Mouse (Mus musculus) erythroblast, embryonic 14.5 days (primary cell): Measurements from ENCODE around the gene Gm20517. TPM values are rescaled to one million over a fixed set of nuclear protein-coding genes. Genes with fewer than 3 reads are reported as not detected.

ENCODE experiments used
- H3K27me3 ChIP-seq: 2 replicates; pipeline ENCODE4 v1.6.1; 2012; ENCODE audit warnings: inconsistent platforms; ENCODE audit not compliant: control insufficient read depth
- H3K36me3 ChIP-seq: 2 replicates; pipeline ENCODE4 v1.6.1; 2012; ENCODE audit warnings: mild to moderate bottlenecking, inconsistent platforms; ENCODE audit not compliant: control insufficient read depth
- H3K4me1 ChIP-seq: 2 replicates; pipeline ENCODE4 v1.6.1; 2012; ENCODE audit warnings: inconsistent platforms; ENCODE audit not compliant: control insufficient read depth
- H3K4me3 ChIP-seq: replicated peaks from 2 replicates; pipeline ENCODE3; 2012; ENCODE audit warnings: moderate library complexity, mild to moderate bottlenecking, inconsistent platforms
- H3K9me3 ChIP-seq: 2 replicates; pipeline ENCODE4 v1.6.1; 2012; ENCODE audit warnings: low read length, inconsistent platforms, mixed read lengths; ENCODE audit not compliant: control insufficient read depth
- GATA1 ChIP-seq: IDR thresholded peaks from 2 replicates; pipeline ENCODE4 v1.6.1; 2012; ENCODE audit warnings: low read length, inconsistent platforms, mixed read lengths
- TAL1 ChIP-seq: IDR thresholded peaks from 3 replicates; pipeline ENCODE4 v1.6.1; 2012; ENCODE audit warnings: low read length, inconsistent platforms, mixed read lengths
- polyA plus RNA-seq: library from polyadenylated mRNA; stranded (reverse); fragments of >175 nt; gene quantifications from 2 replicates; pipeline ENCODE4 v1.2.3, GENCODE M21; 2012

The Gm20517 gene
- polyA plus RNA-seq, 1 experiment = 0.65 TPM

GRCm38 (mm10) chr17:47721183-47721582 is 109.8 kb downstream of the Gm20517 start:
- Histone ChIP-seq H3K36me3 (no peaks in the 10 kb centered on the region), H3K9me3 (no peaks in the 10 kb centered on the region), H3K27me3 (0 out of 2 replicates have a peak, but pooled peaks cover 1% of the 10 kb centered on the region), H3K4me1 (no peaks in the 10 kb centered on the region), H3K4me3 (no peak overlapping the region)
- TF ChIP-seq GATA1 (no peak), TAL1 (no peak)

- H3K27me3 ChIP-seq = peaks cover 2% of the 10 kb centered on the region; the same call in 1 of the 2 replicates
These were observed 115.2 kb downstream of the Gm20517 start, which contains the start of gene Pgc for GRCm38 (mm10) chr17:47726566-47726965. Pgc (plus strand) TSS chr17:47726842.

GRCm38 (mm10) chr17:47730633-47731575 is 119.5 kb downstream of the Gm20517 start:
- no peaks in the 10 kb centered on the region for H3K4me1 ChIP-seq
- no peak overlapping the region for H3K4me3 ChIP-seq
- no peak for TF ChIP-seq GATA1
- TF ChIP-seq TAL1 = no peak
- peaks cover 2% of the 10 kb centered on the region; the same call in 1 of the 2 replicates for H3K27me3 ChIP-seq
- H3K36me3 ChIP-seq = no peaks in the 10 kb centered on the region
- no peaks in the 10 kb centered on the region for H3K9me3 ChIP-seq

More at GRCm38 (mm10) chr17:47726566-47726965, 115.2 kb downstream of the Gm20517 start, which contains the start of gene Pgc:
- Histone ChIP-seq H3K4me3 (no peak within 1 kb of the TSS), H3K9me3 (no peaks in the 10 kb centered on the region), H3K36me3 (no peaks in the 10 kb centered on the region), H3K4me1 (no peaks in the 10 kb centered on the region)
- no peak for TF ChIP-seq TAL1
- no peak for TF ChIP-seq GATA1

Other genes starting within 250 kb of the Gm20517 start
- 0.25 and 0.52 TPM in 2 replicates for gene Mrps10, start 242.7 kb upstream of the Gm20517 start, polyA plus RNA-seq
- gene Guca1b, start 226.2 kb upstream of the Gm20517 start, polyA plus RNA-seq = not detected in 2 replicates
- not detected in 2 replicates for gene Guca1a, start 211.0 kb upstream of the Gm20517 start, polyA plus RNA-seq
- gene AI661453, start 175.0 kb upstream of the Gm20517 start, polyA plus RNA-seq = not detected in 2 replicates
- gene 1700001C19Rik, start 174.2 kb upstream of the Gm20517 start, polyA plus RNA-seq = not detected in 2 replicates
- gene Taf8, start 109.3 kb upstream of the Gm20517 start, polyA plus RNA-seq = 2.9 and 4.3 TPM in 2 replicates
- 247 and 292 TPM in 2 replicates for gene Ccnd3, start 106.5 kb upstream of the Gm20517 start, polyA plus RNA-seq
- gene Bysl, start 97 bp upstream of the Gm20517 start, polyA plus RNA-seq = 2.8 and 3.4 TPM in 2 replicates
- 0.43 and 0.45 TPM in 2 replicates for gene Med20, start within 50 bp of the Gm20517 start, polyA plus RNA-seq
- 2.2 and 2.4 TPM in 2 replicates for gene Usp49, start 19.1 kb downstream of the Gm20517 start, polyA plus RNA-seq
- gene Tomm6, start 76.8 kb downstream of the Gm20517 start, polyA plus RNA-seq = 8.2 and 11.4 TPM in 2 replicates
- gene Frs3, start 77.4 kb downstream of the Gm20517 start, polyA plus RNA-seq = 0.05 and 0.08 TPM in 2 replicates
- 0.05 TPM in 1 of 2 replicates, not detected in the other for gene Gm21981, start 82.9 kb downstream of the Gm20517 start, polyA plus RNA-seq
- gene Prickle4, start 83.1 kb downstream of the Gm20517 start, polyA plus RNA-seq = 0.13 TPM in 1 of 2 replicates, not detected in the other
- not detected in 2 replicates for gene Pgc, start 115.3 kb downstream of the Gm20517 start, polyA plus RNA-seq
- 1.5 and 1.7 TPM in 2 replicates for gene Tfeb, start 125.4 kb downstream of the Gm20517 start, polyA plus RNA-seq
- gene Mdfi, start 223.1 kb downstream of the Gm20517 start, polyA plus RNA-seq = 0.03 and 0.08 TPM in 2 replicates